Mouse (Mus musculus): ENCODE results near the gene Rgs10. TPM values are rescaled to one million over a fixed set of nuclear protein-coding genes. Genes with fewer than 3 reads are reported as not detected.

The Rgs10 gene
- polyA plus RNA-seq, 1 experiment = not detected

DNA sequence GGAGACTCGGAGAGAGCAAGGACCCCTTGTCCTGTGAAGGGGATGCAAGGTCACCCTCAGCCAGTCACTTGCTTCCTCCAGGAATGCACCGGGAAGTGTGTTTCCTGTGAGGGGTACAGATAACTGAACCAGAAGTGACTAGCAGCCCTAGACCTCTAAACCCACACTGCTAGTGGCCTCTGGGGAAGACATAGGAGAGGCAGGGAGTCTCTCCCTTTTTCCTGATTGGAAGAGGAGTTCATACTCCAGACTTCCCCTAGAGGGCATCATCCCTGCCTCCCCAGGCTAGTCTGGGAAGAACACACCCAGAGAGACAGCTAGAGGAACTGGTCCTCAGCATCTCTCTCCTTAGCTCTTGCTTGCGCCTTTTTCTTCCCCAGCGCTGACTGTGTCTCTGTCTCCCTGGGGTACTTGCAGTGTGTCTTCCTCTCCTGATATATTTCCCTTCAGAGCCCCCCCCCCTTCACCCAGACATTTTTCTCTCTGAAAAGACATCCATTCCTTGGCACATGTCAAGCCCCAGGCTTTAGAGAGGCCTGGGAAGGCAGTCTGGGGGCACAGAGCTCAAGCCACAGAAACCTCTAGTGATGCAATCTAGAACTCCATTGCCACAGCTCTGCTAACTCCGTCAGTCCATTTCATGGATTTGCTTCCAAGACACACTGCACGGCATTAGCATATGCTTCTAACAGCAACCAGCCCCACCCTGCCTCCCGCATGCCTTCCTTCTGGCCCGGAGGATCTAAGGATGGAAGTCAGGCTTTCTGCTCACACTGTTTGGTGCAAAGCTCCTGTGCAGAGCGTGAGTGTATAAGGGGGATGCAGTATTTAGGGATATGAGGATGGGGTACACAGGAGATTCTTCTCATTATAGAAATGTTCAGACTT, 61.4 kb downstream of the Rgs10 start:
- WGBS = 71% methylated on average over 9 of the region's 9 CpGs

DNA sequence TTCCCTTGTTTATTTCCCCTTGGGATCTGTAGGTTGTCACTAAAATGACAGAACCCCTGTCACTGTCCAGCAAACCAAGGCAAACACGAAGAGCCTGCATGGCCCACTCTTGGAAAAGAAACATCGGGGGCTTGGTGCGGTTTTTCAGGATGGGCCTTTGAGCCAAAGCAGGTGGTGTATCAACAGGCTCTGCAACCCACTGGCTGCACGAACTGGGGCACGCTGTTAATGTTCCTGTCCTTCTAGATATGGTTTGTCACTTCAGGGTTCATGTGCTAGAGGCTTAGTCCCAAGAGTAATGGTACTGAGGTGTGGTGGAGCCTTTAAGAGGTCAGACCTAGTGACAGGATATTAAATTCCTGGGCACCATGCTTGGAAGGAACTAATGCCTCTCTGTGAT, 63.1 kb downstream of the Rgs10 start:
- TF ChIP-seq POLR2A (IDR thresholded peaks at IDR 0.05; ENCODE audit: insufficient read depth, low read depth, low read length) = no peak
- TF ChIP-seq CTCF (IDR thresholded peaks at IDR 0.05; ENCODE audit: insufficient read depth, low read depth, low read length) = no peak
- no peaks in the 10 kb centered on the region for H3K4me1 ChIP-seq (ENCODE audit: control insufficient read depth, insufficient read depth, low read length)
- H3K4me3 ChIP-seq (ENCODE audit: insufficient read depth, low read depth, low read length) = no peak overlapping the region
- no peak overlapping the region for H3K27ac ChIP-seq (ENCODE audit: insufficient read depth, low read depth, low read length)
- 94% methylated on average over 5 of the region's 5 CpGs for WGBS

More for the DNA sequence above, 61.4 kb downstream of the Rgs10 start:
- Histone ChIP-seq H3K4me1 (ENCODE audit: control insufficient read depth, insufficient read depth, low read length) (no peaks in the 10 kb centered on the region), H3K4me3 (ENCODE audit: insufficient read depth, low read depth, low read length) (no peak overlapping the region), H3K27ac (ENCODE audit: insufficient read depth, low read depth, low read length) (no peak overlapping the region)
- TF ChIP-seq CTCF (IDR thresholded peaks at IDR 0.05; ENCODE audit: insufficient read depth, low read depth, low read length) (no peak), POLR2A (IDR thresholded peaks at IDR 0.05; ENCODE audit: insufficient read depth, low read depth, low read length) (no peak)

DNA sequence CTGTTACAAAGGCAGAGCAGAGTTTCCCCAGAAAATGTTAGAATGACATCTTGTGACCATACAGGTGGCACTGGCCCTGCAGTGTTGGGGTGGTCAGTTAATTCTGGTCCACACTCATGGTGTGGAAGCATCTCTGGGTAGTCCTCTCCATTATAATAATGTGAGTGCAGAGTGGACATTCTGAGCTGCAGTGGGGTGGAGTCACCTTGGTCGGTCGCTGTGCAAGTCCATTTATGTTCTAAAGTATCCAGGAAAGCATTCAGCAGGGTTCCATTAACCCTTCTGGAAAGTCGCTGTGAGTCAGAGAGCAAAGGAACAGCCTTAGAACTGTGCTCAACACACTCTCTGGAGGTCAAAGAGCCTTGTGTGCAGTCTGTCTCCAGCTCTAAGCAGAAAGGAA, 65.8 kb downstream of the Rgs10 start:
- no peak for TF ChIP-seq POLR2A (IDR thresholded peaks at IDR 0.05; ENCODE audit: insufficient read depth, low read depth, low read length)
- no peak for TF ChIP-seq CTCF (IDR thresholded peaks at IDR 0.05; ENCODE audit: insufficient read depth, low read depth, low read length)
- Histone ChIP-seq H3K4me3 (ENCODE audit: insufficient read depth, low read depth, low read length) (no peak overlapping the region), H3K4me1 (ENCODE audit: control insufficient read depth, insufficient read depth, low read length) (no peaks in the 10 kb centered on the region), H3K27ac (ENCODE audit: insufficient read depth, low read depth, low read length) (no peak overlapping the region)
- WGBS = 79% methylated on average over 3 of the region's 3 CpGs

DNA sequence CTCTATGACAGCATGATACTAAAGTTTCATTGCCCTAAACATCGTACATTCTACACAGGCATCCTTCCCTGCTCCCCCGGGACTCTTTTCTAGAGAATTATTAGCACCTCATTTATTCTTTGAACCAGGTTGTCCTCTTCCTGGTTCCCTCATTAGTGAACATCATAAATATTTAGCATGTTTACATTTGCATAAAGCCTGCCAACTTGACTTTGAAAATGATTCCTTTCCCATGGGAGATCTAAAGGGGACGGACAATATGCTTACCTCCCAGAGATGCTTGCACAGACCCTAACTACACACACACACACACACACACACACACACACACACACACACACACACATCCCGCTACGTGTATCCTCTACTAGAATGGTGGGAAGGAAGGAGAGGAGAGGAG, 67.4 kb downstream of the Rgs10 start:
- no peak overlapping the region for H3K4me3 ChIP-seq (ENCODE audit: insufficient read depth, low read depth, low read length)
- TF ChIP-seq POLR2A (IDR thresholded peaks at IDR 0.05; ENCODE audit: insufficient read depth, low read depth, low read length) (no peak), CTCF (IDR thresholded peaks at IDR 0.05; ENCODE audit: insufficient read depth, low read depth, low read length) (no peak)
- no peak overlapping the region for H3K27ac ChIP-seq (ENCODE audit: insufficient read depth, low read depth, low read length)
- H3K4me1 ChIP-seq (ENCODE audit: control insufficient read depth, insufficient read depth, low read length) = peaks cover 2% of the 10 kb centered on the region; the same call in 1 of the 2 replicates
- 52% methylated on average over 5 of the region's 5 CpGs for WGBS

DNA sequence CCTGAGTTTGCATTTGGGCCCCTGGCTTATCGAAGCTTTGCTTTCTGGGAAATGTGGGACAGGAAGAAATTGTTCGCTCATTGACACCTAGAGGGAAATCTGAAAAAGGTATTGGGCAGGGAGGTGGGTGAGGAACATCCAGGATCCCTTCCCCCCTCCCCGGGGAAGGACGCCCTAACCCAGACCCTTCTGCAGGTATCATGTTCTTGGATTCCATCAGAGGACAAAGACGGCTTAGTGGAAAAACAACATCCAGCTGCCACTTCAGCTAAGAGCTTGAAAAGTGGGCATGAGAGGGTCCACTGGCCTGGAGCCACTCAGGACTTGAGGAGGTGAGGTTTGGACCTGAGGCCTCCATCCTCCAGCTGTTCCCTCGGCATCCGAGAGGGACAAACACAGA, 68.2 kb downstream of the Rgs10 start:
- no peak for TF ChIP-seq CTCF (IDR thresholded peaks at IDR 0.05; ENCODE audit: insufficient read depth, low read depth, low read length)
- no peak for TF ChIP-seq POLR2A (IDR thresholded peaks at IDR 0.05; ENCODE audit: insufficient read depth, low read depth, low read length)
- H3K4me3 ChIP-seq (ENCODE audit: insufficient read depth, low read depth, low read length) = no peak overlapping the region
- H3K4me1 ChIP-seq (ENCODE audit: control insufficient read depth, insufficient read depth, low read length) = peaks cover 4% of the 10 kb centered on the region; the same call in 1 of the 2 replicates
- no peak overlapping the region for H3K27ac ChIP-seq (ENCODE audit: insufficient read depth, low read depth, low read length)
- 93% methylated on average over 7 of the region's 7 CpGs for WGBS

DNA sequence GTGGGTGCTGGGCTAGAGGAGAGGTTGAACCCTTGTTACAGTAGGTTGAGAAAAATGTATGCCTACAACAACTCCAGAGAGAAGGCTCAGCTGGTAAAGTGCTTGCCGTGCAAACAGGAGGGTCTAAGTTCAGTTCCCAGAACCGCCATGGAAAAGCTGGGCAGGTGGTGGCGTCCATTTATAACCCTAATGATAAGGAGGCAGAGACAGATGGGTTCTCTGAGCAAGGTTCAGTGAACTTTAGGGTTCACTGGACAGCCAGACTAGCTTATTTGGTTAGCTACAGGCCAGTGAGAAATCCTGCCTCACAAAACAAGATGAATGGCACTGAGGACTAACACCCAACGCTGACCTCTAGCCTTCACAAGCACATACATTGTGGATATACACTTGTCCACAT, 68.8 kb downstream of the Rgs10 start:
- WGBS = 90% methylated on average over 4 of the region's 4 CpGs
- TF ChIP-seq CTCF (IDR thresholded peaks at IDR 0.05; ENCODE audit: insufficient read depth, low read depth, low read length) (no peak), POLR2A (IDR thresholded peaks at IDR 0.05; ENCODE audit: insufficient read depth, low read depth, low read length) (no peak)
- H3K4me3 ChIP-seq (ENCODE audit: insufficient read depth, low read depth, low read length) = no peak overlapping the region
- peaks cover 4% of the 10 kb centered on the region; the same call in 1 of the 2 replicates for H3K4me1 ChIP-seq (ENCODE audit: control insufficient read depth, insufficient read depth, low read length)
- no peak overlapping the region for H3K27ac ChIP-seq (ENCODE audit: insufficient read depth, low read depth, low read length)

DNA sequence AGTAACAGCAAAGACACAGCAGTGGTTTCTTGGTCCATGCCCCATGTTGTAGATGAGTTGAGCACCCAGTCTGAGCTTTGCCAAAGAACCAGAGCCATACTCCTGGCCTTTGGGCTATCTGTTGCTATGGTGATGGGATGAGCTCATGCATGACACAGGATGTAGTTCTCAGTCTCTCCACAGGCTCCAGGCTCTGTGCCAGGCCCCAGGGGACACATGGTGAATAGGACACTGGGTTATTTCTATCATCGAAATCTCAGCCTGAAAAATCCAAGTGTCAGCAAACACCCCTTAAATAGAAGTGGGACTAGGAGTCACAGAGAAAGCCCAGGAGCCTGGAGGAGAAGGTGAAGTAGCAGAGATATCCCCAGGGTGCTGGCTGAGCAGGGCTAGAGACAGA, 70.0 kb downstream of the Rgs10 start:
- TF ChIP-seq CTCF (IDR thresholded peaks at IDR 0.05; ENCODE audit: insufficient read depth, low read depth, low read length) = no peak
- TF ChIP-seq POLR2A (IDR thresholded peaks at IDR 0.05; ENCODE audit: insufficient read depth, low read depth, low read length) = no peak
- Histone ChIP-seq H3K4me3 (ENCODE audit: insufficient read depth, low read depth, low read length) (no peak overlapping the region), H3K27ac (ENCODE audit: insufficient read depth, low read depth, low read length) (no peak overlapping the region), H3K4me1 (ENCODE audit: control insufficient read depth, insufficient read depth, low read length) (peaks cover 4% of the 10 kb centered on the region; the same call in 1 of the 2 replicates)
- 36% methylated on average over 1 of the region's 1 CpGs for WGBS

DNA sequence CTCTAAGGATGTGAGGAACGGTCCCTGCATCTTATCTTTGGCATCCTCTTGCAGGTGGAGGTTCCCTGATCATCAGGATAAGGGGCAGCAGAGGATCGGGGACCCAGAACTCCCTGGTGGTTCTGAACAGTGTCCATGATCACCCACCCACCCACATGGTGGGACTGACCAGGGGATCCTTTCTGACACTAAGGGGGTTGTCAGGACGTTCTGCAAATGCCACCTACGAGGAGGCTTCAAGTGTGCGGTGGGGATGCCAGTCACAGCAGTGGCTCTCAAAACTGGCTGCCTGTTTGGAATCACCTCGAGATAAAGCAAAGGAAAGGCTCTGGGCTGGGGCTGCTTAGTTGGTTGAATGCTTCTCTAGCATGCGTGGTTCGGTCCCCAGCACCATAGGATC, 71.6 kb downstream of the Rgs10 start:
- Histone ChIP-seq H3K27ac (ENCODE audit: insufficient read depth, low read depth, low read length) (no peak overlapping the region), H3K4me1 (ENCODE audit: control insufficient read depth, insufficient read depth, low read length) (peaks cover 4% of the 10 kb centered on the region; the same call in 1 of the 2 replicates), H3K4me3 (ENCODE audit: insufficient read depth, low read depth, low read length) (no peak overlapping the region)
- no peak for TF ChIP-seq CTCF (IDR thresholded peaks at IDR 0.05; ENCODE audit: insufficient read depth, low read depth, low read length)
- no peak for TF ChIP-seq POLR2A (IDR thresholded peaks at IDR 0.05; ENCODE audit: insufficient read depth, low read depth, low read length)
- 76% methylated on average over 8 of the region's 8 CpGs for WGBS

DNA sequence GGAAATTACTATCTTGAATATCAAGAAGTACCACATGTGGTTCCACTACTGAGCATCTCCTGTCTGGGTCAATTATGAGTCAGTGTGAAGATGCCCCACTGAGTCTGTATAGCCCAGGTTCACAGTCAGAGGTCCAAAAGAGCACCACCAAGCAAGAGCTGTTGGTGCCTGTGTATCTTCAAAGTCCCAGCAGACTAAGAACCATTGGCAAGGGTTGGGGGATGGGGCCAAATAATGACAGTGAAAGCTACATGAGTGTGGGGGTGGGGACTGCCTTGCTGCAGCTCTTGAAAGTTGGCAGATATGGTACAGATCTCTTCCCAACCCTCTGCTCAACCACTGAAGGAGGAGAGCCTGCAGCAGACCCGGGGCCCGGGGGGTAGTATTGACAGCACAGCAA, 72.0 kb downstream of the Rgs10 start:
- H3K4me3 ChIP-seq (ENCODE audit: insufficient read depth, low read depth, low read length) = no peak overlapping the region
- peaks cover 4% of the 10 kb centered on the region; the same call in 1 of the 2 replicates for H3K4me1 ChIP-seq (ENCODE audit: control insufficient read depth, insufficient read depth, low read length)
- no peak overlapping the region for H3K27ac ChIP-seq (ENCODE audit: insufficient read depth, low read depth, low read length)
- WGBS = 24% methylated on average over 2 of the region's 2 CpGs
- TF ChIP-seq CTCF (IDR thresholded peaks at IDR 0.05; ENCODE audit: insufficient read depth, low read depth, low read length) = no peak
- no peak for TF ChIP-seq POLR2A (IDR thresholded peaks at IDR 0.05; ENCODE audit: insufficient read depth, low read depth, low read length)

Measured in olfactory bulb, adult 2 months (tissue).